Mouse (Mus musculus): ENCODE results near the gene Adam12.
"Not testable (repeated sequence)": the region's sequence is repeated elsewhere in the genome, so short reads cannot be mapped to it uniquely, and the experiment has no call there.

Gene Adam12

DNA sequence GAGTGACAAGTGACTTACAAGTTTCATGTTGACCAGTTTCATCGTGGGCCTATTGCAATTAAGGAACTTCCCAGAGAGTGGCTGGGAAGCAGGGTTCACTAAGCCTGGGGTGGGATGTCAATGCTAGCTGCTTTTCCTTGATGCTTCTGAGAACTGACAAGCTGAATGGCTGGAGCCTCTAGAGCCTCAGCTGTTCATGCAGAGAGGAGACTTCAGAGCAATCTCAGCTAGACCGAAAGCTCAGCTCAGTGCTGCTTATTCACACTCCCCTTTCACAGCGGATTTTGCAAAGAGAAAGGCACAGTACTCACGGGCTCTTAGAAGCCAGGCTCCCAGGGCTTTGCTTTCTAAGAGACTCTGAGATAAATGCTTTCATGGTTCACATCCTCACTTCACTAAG is 295.6 kb downstream of the Adam12 start:
- DNase-seq (ENCODE audit: low read depth, low spot score), result no peak

DNA sequence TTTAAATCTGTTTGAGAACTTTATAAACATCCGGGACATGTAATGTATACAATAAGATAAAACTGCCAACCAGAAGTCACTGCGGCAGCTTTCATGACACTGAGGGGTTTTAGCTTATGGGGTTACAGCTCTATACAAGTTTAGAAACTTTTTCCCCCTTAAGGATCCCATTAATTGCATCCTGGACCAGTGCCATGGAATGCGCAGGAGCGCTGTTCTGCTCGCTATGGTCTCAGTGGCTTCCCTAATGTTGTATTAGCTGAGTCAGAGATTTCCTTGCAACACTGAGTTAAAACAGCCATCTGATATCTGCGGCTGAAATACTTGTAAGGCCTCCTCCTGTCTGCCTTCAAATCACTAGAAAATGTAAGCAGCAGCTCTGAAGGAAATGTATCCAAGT is 298.6 kb downstream of the Adam12 start:
- no peak for DNase-seq (ENCODE audit: low read depth, low spot score)

DNA sequence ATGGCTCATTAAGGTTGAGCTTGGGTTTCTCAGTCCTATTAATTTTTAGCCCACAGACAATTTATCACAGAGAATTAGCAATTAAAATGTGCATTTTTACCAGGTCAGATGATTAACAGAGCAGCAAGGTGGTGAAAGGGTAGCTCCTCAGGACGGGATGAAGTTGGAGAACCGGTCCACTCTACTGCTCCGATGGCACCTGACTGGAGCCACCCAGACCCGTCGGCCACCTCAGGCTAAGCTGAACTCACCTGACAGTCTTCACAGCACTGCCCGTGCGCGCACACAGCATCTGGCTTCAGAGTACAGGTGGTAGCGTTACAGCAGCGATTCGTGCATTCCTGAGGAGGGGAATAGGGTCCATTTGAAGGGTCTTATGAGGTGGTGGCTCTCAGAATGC is 300.5 kb downstream of the Adam12 start:
- DNase-seq (ENCODE audit: low read depth, low spot score), result no peak

DNA sequence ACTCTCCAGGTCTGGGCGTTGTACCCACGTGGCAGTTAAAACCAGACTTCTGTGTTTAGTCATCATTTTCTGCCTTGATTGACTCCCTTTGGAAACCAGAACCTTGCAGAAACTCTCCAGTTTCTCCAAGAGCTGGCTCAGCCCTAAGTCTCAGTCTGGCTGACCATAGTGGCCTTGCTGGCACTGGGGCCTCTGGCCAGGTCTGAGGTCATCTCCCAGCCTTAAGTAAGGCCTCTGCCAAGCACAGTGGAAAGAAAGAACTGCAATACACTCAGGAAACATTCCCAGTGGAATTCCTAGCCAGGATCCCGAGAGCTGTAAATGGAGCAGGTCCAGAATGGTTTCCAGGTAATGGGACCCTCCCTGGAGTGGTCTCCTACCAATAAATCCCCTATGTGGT is 303.0 kb downstream of the Adam12 start:
- DNase-seq (ENCODE audit: low read depth, low spot score), result no peak

DNA sequence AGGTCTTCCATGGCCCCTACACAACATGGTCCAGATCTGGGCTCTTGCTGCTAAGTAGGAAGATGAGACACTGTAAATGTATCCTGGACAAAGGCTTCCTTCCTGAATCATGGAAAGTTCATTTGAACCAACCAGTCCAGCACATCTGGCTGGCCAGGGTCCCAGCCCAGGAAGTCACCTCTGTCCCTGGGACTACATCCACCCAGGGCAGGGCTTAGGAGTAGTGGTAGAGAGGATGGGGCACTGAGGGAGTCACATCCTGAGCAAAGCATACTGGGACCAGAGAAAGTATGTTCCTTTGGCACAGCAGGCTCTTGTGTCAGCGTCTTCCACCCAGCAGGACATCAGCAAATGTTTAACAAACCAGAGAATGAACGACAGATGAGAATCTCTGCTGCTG is 306.2 kb downstream of the Adam12 start:
- DNase-seq (ENCODE audit: low read depth, low spot score), result no peak

DNA sequence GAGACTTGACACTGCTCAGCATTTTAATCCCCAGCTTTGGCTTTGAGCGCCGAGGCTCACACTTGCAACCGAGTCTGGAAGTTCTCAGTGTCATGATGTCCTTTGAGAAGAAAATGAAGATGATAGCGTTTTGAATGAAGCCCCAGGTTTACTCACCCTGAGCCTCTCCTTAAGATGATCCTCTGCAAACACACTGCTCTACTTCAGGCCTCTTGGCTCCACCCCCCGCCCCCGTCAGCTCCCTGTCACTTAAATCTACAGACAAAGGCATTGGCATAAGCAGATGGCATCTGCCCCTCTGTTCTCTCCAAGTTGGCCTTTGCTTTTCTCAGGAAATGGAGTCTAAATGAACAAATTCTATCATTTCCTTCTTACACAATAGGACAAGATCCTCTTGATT is 308.0 kb downstream of the Adam12 start:
- DNase-seq (ENCODE audit: low read depth, low spot score), result no peak

DNA sequence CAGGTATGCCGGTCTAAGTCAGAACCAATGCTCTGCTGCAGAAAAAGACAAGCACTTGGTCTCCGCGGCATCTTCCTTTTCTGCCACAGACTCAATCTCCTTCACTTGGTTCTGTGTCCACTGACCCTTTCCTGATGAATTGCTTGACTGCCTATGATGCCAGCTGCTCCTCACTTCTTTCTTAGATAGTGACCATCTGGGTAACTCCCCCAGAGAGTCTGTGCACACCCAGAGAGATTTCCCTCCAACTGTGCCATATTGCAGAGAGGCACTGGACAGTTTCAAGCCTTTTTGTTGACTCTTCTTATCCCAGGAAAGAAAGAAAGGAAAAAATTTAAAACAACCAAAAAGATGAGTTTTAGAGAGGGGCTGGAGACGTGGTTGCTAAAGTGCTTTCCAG is 310.7 kb downstream of the Adam12 start:
- no peak for DNase-seq (ENCODE audit: low read depth, low spot score)

DNA sequence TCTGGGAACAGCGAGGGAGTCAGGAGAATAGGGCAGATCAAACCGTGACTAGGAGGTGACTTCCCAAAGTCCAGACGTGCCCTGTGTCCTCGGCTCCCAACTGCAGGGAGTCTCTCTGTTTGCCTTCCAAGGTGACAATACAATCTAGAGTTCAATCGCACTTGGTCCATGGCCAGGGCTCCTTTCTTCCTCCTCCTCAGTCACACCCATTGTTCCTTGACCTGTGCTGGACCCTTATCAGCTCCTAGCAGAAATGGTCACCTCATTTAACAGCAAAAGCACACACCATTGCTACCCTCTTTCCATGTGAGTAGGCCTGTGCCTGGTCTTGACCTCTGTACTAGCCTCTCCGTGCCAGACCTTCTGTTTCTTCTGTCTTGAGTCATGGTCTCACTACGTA is 311.2 kb downstream of the Adam12 start:
- no peak for DNase-seq (ENCODE audit: low read depth, low spot score)

DNA sequence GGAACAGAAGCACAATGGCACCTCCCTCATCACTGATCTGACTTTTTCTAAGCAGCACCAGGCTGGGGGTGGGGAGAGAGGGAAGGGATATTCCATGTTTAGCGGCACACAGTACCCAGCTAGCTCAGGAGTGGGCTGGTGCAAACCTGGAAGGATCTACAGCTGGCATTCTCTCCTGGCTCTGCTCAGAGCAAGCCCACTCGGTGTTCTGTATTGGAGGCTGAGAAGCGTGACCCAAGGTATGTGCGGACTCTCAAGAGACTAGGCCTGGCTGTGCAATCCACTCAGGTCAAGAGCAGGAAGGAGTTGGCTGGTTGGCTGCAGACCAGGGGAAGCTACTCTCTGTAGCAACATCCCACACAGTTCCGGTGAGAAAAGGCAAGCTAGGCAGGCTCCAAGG is 312.0 kb downstream of the Adam12 start:
- DNase-seq (ENCODE audit: low read depth, low spot score), result no peak

DNA sequence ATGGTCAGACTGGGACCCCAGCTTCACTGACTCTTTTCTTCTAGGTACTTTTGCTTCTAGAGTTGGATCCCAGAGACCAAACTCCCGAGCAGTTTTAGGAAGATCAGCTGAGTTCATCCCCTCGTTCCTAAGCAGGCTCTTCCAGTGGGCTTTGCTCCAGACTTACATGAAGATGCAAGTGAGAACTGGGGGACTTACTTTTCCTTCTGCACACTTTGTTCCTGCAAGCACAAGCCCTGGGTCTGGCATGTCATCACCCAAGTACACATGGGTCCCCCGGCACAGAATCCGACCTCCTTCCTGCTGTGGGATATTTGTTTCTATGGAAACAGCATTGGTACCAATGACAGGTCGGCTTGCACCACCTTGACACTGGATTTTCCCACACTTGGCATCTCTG is 312.6 kb downstream of the Adam12 start:
- DNase-seq (ENCODE audit: low read depth, low spot score), result no peak

DNA sequence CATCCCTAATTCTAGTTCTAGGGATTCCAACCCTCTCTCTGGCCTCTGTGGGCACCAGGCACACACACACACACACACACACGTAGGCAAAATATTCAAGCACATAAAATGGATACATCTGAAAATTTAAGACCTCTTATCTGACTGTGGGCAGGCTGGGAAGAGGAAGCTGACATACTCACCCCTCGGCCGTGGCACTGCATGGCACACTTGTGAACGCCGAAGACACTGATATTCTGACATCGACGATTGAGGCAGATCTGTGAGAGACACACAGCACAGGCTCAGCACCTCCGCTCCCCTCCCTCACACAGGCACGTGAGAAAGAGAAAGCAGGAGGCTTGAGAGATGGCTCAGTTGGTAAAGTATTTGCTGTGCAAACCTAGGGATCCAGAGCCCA is 315.7 kb downstream of the Adam12 start:
- DNase-seq (ENCODE audit: low read depth, low spot score), result no peak

DNA sequence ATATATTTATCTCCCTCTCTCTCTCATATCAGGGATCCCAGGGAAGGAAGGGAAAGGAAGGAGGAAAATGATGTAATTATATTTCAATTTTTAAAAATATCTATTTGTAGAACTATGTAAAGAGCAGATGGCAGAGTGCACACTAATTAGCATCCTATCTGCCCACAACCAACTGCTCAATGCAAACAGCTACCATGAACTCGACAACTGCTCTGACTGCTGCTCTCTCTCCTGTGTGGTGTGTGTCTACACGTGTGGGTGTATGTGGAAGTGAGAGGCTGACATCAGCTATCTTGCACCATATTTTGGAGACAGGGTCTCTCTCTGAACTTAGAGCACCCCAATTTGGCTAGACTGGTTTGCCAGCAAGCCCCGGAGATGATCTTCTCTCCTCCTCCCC is 320.1 kb downstream of the Adam12 start:
- DNase-seq (ENCODE audit: low read depth, low spot score), result no peak

DNA sequence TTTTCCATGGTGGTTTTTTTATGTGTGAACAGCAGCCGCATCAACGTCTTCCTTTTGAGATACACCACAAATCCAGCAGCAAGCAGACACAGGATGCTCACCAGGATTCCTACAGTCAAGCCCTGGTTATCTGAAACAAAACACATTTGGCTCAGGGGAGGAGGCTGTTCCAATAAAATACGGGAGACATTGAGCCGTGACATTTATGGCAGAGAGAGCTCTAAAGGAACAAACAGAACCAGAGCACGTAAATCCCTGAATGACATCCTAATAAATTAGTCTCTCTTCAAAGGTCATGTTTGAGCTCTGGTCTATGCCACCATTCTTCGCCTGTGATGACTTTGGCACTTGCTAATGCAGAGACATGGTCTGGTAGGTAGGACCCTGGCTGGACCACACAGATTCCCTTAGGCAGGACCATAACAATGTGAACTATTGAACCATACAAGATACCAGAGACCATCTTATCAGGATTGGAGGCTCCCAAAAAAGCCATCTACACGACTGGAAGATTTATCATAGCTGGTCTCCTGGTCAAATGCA is 322.0 kb downstream of the Adam12 start:
- no peak for DNase-seq (ENCODE audit: low read depth, low spot score)

DNA sequence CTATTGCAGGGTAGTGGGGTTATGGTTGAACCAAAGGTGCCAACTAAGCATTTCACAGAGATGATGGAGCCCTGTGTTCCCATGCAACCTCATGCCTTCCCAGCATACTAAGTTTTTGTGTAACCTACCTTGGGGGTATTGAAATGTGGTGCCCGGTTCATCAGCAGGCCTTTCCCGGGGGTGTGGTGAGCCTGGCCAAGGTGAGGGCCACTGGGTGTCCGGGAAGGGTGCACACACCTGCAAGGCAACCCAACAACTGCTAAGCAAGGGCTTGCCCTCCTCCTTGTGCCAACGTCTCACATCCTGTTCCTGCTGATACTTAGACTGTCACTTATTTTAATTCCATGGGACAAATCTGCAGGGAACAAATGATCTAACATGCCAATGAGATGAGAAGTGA is 323.0 kb downstream of the Adam12 start:
- DNase-seq (ENCODE audit: low read depth, low spot score), result no peak

DNA sequence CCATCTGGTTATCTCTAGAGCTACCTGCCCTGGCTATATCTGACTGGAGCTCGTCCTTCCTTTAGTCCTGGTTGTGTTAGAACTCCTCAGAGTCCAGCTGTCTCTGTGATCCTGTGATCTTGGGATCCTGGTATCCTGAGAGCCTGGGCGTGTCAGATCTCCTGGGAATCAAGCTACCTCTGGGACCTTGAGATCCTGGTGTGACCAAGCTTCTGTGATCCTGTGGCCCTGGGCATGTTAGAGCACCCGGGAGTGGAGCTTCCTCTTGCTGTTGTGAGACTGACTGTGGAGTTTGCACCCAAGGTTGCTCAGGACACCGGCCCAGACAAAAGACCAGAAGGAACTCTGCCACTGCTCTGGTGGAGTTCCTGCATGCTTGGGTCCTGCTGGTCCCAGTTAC is 332.6 kb downstream of the Adam12 start:
- no peak for DNase-seq (ENCODE audit: low read depth, low spot score)

DNA sequence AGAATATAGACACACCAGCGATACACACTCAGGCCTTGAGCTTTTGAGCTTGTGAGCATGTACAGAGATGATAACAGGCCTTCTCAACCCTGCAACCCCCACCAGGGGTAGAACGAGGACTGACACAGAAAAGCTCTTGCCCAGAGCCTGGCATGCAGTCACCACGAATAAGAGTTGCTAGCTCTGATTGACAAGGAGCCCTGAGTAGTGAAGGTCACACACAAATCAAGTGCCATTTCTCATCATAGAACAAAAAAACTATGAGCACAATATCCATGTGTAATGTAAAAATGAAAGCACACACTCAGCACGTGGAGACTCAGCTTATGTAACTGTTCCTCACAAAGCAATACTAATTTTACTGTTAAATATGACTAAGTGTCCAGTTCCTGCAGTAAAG is 340.1 kb downstream of the Adam12 start:
- DNase-seq (ENCODE audit: low read depth, low spot score), result no peak

DNA sequence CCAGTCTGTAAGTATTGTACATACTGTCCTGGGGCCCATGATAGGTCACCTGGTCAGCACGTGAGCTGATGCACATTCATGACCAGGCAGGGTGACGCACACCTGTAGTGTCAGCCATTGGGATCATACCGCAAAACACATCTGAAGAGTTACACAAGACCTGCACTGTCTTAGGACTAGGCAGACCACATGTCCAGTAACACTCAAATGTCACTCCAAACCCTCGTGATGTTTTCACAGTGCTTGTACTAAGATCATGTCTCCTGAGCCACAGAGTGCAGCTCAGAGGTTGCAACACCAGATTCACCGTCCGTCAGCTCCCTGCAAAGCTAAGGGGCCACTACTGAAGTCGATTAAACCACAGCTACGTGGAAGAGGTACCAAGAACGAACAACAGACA is 340.6 kb downstream of the Adam12 start:
- DNase-seq (ENCODE audit: low read depth, low spot score), result no peak

DNA sequence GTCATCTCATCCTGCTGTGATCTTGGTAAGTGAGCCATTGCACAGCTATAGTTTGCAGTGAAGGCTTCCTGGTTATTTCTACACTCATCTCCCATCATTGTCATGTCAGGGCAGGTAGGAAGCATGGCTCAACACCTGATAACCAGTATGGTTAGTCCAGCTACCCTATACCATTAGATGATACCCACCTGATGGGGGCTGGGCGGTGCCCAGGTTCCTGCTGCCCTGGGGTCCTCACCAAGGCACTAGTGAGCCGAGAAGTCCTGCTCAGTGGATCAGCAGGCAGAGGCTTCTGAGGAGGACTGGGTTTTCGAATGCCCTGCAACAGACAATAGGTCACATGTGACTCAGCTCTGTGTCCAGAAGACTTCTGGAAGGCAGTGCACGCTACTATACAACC is 342.0 kb downstream of the Adam12 start:
- DNase-seq (ENCODE audit: low read depth, low spot score), result no peak

DNA sequence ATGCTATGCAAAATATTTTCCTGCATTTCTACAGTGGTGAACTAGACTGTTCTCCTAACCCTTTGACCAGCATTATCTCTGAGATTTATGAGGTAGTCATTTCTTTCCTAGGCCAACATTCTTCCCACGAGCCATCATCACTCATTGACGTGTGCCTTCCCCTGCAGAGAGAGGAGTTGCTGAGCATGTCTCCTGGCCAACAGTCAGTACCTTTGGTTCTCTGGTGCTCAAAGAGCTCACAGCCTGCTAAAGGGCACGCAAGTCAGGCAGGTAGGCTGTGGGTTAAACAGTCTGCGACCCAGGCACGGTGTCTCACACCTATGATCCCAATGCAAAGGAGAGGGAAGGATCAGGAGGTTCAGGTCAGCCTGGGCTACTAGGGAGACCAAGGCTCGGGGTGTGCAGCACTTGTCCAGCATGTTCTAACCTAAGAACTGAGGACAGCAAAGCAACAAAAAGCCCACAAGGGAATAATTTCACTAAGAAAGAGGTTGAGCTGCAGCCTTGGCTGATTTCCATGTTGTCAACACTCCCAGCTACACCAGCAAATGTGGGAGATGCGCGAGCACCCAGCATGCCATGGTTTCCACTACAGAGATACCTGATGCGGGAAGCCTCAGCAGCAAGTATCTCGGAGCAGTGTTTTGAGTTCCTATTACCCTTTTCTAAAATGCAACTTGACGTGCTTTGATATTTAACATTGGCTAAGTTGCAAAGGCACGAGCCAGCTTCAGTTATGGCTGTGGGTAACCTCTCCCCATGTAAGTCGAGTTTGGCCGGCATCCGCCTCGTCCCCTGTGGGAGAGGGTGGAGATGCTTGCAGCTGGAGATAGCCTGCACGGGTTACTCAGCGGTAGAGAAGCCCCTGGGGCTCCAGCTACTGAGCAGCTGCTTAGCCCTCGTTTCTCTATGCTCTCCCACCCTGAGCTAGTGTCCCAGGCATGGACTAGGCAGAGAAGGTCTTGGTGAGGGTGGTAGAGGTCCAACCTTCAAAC is 342.7 kb downstream of the Adam12 start:
- DNase-seq (ENCODE audit: low read depth, low spot score), result no peak

DNA sequence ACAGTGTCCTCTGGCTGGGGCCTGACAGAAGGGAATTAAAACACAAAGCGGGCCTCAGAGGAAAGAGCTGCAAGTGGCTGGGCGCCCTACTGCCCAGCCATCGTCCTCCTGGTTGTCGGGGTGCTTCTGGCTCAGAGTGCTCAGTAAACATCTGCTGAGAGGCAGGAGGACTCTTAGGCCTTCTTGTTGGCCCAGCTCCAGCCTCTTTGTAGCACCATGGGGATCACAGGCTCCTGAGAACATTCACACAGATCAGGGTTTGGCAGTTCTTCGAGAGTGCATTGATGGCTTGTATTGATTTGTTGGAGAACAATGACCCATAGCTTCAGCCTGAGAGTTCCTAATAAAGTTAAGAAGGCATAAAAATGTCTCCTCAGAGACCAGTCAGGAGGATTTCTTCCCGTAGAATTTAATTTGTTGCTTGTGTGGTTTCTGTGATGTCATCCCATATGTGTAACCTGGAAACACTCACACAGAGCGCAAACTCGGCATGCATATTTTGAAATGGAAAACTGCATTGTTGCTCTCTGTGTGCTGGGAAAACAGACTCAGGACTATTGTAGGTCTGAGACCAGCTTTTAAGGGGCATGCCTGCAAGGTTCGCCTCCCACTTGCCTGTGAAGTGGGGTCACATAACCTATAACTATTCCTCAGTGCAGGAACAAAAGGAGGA is 347.1 kb downstream of the Adam12 start:
- DNase-seq (ENCODE audit: low read depth, low spot score), result not testable (repeated sequence)

DNA sequence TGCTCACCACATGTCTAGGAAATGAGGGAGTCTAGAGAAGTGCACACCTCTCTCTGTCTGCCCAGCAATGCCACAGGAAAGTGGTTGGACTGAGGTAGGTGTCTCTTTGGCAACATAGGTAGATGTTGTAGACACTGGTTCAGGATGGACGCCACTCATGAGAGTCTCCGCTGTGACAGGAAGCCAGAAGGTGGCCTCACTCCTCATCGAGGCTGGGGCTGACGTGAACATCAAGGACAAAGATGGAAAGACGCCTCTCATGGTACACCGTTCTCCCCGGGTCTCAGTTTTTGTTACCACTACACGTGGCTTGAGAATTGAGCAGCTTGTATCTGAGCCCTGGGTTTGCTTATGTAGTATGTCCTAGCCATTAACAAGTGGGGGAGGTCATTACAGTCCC is 352.2 kb downstream of the Adam12 start:
- no peak for DNase-seq (ENCODE audit: low read depth, low spot score)

DNA sequence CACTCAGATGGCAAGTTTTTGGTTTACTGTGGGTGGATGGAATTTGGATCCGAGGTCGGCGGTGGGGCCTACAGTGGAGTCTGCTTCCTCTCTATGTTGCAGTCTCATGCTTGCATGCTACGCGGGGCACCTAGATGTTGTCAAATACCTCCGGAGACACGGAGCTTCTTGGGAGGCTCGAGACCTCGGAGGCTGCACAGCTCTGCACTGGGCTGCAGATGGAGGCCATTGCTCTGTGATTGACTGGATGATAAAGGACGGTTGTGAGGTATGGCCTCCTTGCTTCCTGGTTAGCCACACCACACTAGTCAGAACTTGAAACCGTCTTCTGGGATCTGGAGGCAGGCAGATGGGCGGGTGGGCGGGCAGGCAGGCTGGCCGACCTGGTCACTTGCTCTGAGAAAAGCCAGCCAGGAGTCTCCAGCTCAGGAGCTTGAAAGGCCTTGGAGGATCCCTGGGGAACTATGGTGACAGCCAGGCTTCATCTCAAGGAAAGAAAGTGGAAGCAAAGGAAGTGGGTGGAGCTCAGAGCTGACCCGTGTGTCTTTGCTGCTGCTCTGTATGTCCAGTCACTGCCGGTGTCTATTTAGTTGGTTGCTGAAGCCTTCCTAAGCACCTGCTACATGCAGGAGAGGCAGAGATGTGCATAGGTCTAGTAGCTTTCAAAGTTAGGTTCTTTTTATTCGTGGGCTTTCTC is 355.2 kb downstream of the Adam12 start:
- DNase-seq (ENCODE audit: low read depth, low spot score), result no peak

Data from R1 (cell line).